ENCODE assay signal across 9 mouse cellular contexts in genomic region chr11:58307411-58308080, GRCm38 (mm10). TPM values are rescaled to one million over a fixed set of nuclear protein-coding genes. Genes with fewer than 3 reads are reported as not detected.
DNase-seq lines count a peak whose midpoint lies in the region; ATAC-seq lines count a peak whose summit lies in the region.
"Had no signal": no experiment of that assay in that cellular context is flagged by ENCODE, and none has a peak within 500 bp of the region (broad histone marks: within the 10 kb centered on the region; RNA-seq: fewer than 3 reads in every experiment).

No protein-coding gene starts in this region.

- no peaks in the 10 kb centered on the region for H3K9me3 ChIP-seq in forebrain, embryonic 12.5 days

- peak overlapping the region; percentile 92 for H3K4me2 ChIP-seq in forebrain, embryonic 12.5 days

- peak; percentile 47 for ATAC-seq in forebrain, embryonic 12.5 days (ENCODE audit: low FRiP score)

- under 1% methylated on average over 42 of the region's 42 CpGs for WGBS in forebrain, embryonic 12.5 days

- H3K4me3 ChIP-seq in brown adipose tissue, adult 24 weeks (ENCODE audit: insufficient read depth, low read depth, low read length), result peak overlapping the region; percentile 65
- H3K4me3 ChIP-seq in forebrain, embryonic 12.5 days (replicated peaks), result peak overlapping the region; percentile 50

- peaks cover 3% of the 10 kb centered on the region; the same call in 1 of the 2 replicates for H3K27me3 ChIP-seq in forebrain, embryonic 12.5 days

- 0 out of 2 replicates have a peak, but pooled peaks cover 5% of the 10 kb centered on the region for H3K4me1 ChIP-seq in brown adipose tissue, adult 24 weeks (ENCODE audit: control insufficient read depth, insufficient read depth, insufficient read length, low read length)
- peaks cover 18% of the 10 kb centered on the region for H3K4me1 ChIP-seq in forebrain, embryonic 12.5 days

- peak; percentile 87 for DNase-seq in ES-CJ7 (ENCODE audit: low read depth, low spot score)
- peak; percentile 19 for DNase-seq in heart, postnatal 25 days (ENCODE audit: low spot score)
- DNase-seq in layer of hippocampus, adult 9-11 months, result peak; percentile 39
- DNase-seq in lung, postnatal 25 days (ENCODE audit: low spot score), result peak; percentile 55
- peak; percentile 54 for DNase-seq in retina, embryonic 14.5 days (ENCODE audit: low spot score)
- DNase-seq in urinary bladder, adult 2 months (ENCODE audit: low spot score), result peak; percentile 71

- H3K9ac ChIP-seq in forebrain, embryonic 12.5 days, result peak overlapping the region; percentile 70

- peaks cover 21% of the 10 kb centered on the region for H3K36me3 ChIP-seq in forebrain, embryonic 12.5 days (replicated peaks)

- intact Hi-C loops in heart, postnatal 25 days (cut with DNase I), result loop anchor here (2.0 to 10.0 kb wide), 2 partner anchors 15 to 203 kb away; partner anchors contain the start of gene Cnot8

- no peak overlapping the region for H3K27ac ChIP-seq in brown adipose tissue, adult 24 weeks (replicated peaks; ENCODE audit: low read depth, low read length)
- peak overlapping the region; percentile 67 for H3K27ac ChIP-seq in forebrain, embryonic 12.5 days

RNA-seq across cellular contexts. Expression of gene Zfp692, which starts 0.7 kb away (rescaled TPM):
- 2.0 and 2.6 TPM in 2 replicates for polyA plus RNA-seq in brown adipose tissue, adult 24 weeks (2012; ENCODE audit: insufficient read depth, insufficient read length, missing spikeins)
- 29.3 and 30.1 TPM in 2 replicates for polyA plus RNA-seq in forebrain, embryonic 12.5 days (2016; fragmentation: Nextera tagmentation; extraction: Ambion mirVana)
- total RNA-seq in heart, postnatal 25 days (2021), result 1 to 10 TPM; 3.7 to 4.1 TPM
- 30.9 and 46.0 TPM in 2 replicates for polyA plus RNA-seq in urinary bladder, adult 2 months (2012; rRNA removed)

RNA-seq across cellular contexts. Expression of gene Zfp672, which starts 22.6 kb away (rescaled TPM):
- polyA plus RNA-seq in brown adipose tissue, adult 24 weeks (2012; ENCODE audit: insufficient read depth, insufficient read length, missing spikeins), result 54.9 and 75.8 TPM in 2 replicates
- polyA plus RNA-seq in forebrain, embryonic 12.5 days (2016; fragmentation: Nextera tagmentation; extraction: Ambion mirVana), result 37.7 and 40.4 TPM in 2 replicates
- total RNA-seq in heart, postnatal 25 days (2021), result 10 to 100 TPM; 42.9 to 43.5 TPM
- 43.2 and 48.6 TPM in 2 replicates for polyA plus RNA-seq in urinary bladder, adult 2 months (2012; rRNA removed)

RNA-seq across cellular contexts. Expression of gene Sh3bp5l, which starts 23.0 kb away (rescaled TPM):
- polyA plus RNA-seq in brown adipose tissue, adult 24 weeks (2012; ENCODE audit: insufficient read depth, insufficient read length, missing spikeins), result 19.5 and 20.6 TPM in 2 replicates
- polyA plus RNA-seq in forebrain, embryonic 12.5 days (2016; fragmentation: Nextera tagmentation; extraction: Ambion mirVana), result 45.2 and 51.0 TPM in 2 replicates
- total RNA-seq in heart, postnatal 25 days (2021), result 10 to 100 TPM; 33.7 to 35.1 TPM
- 22.0 and 23.9 TPM in 2 replicates for polyA plus RNA-seq in urinary bladder, adult 2 months (2012; rRNA removed)

RNA-seq across cellular contexts. Expression of gene 4930438A08Rik, which starts 32.9 kb away (rescaled TPM):
- polyA plus RNA-seq in brown adipose tissue, adult 24 weeks (2012; ENCODE audit: insufficient read depth, insufficient read length, missing spikeins), result not detected in 2 replicates
- polyA plus RNA-seq in forebrain, embryonic 12.5 days (2016; fragmentation: Nextera tagmentation; extraction: Ambion mirVana), result not detected in 2 replicates
- total RNA-seq in heart, postnatal 25 days (2021), result not detected
- 0.04 TPM in 1 of 2 replicates, not detected in the other for polyA plus RNA-seq in urinary bladder, adult 2 months (2012; rRNA removed)
- total RNA-seq: layer of hippocampus, postnatal 14 days had no signal

Comparison
In these comparisons a context has a peak if more than half of its experiments do, and no peak if none do; other contexts are left out.
1. DNase-seq: peak in every context shown above with its lines; median percentile 87 in ES-CJ7; 71 in urinary bladder, adult 2 months; 55 in lung, postnatal 25 days; 54 in retina, embryonic 14.5 days; 39 in layer of hippocampus, adult 9-11 months; 19 in heart, postnatal 25 days.